Mouse (Mus musculus): ENCODE results near the gene Nckap5l. TPM values are rescaled to one million over a fixed set of nuclear protein-coding genes. Genes with fewer than 3 reads are reported as not detected.

Gene Nckap5l
- polyA plus RNA-seq (2015; fragmentation: Nextera tagmentation; extraction: Ambion mirVana) = 11.7 and 14.9 TPM in 2 replicates

DNA sequence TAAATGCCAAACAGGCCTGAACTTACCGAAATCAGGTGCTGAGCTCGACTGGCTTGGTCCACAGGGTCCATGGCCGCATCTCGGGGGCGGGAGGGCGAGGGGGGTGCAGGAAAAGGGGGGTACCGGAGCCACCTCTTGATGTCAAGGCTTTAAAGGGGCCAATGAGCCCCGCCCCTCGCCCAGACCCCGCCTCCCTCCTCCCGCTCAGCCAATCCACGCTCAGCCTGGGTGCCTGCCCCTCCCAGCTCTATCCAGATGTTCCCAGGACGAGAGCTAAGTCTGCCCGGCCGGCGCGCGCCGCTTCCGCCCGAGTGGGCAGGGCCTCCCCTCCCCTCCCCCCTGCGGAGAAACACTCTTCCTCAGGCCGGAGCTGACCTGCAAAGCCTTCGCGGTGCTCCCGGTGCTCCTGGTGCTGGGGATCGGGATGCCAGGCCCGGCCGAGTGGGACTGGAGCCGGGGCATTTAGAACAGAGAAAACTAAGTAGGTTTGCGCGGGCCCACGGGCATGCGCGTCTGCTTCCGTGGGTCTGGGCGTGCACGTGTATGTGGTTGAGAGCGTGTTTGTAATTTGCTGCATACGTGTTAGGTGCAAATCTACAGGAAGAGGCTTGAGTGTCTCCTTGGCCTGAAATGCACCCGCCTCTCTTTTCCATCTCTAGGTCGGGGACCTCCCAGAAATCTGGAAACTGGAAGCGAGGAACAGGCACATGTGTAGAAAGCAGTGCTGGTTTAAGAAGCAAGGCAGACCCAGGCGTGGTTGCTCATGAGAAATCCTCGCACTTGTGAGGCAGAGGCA is at the start of gene Nckap5l:
Gene Nckap5l, minus strand, starts transcription at position 143 of the 796 bp plus-strand sequence.
- peak within 1 kb of the TSS; percentile 93 for H3K27ac ChIP-seq (replicated peaks)
- H3K9me3 ChIP-seq (replicated peaks) = no peaks in the 10 kb centered on the region
- peak within 1 kb of the TSS; percentile 74 for H3K4me2 ChIP-seq (replicated peaks)
- peak within 1 kb of the TSS; percentile 86 for H3K4me3 ChIP-seq (replicated peaks)
- H3K27me3 ChIP-seq = no peaks in the 10 kb centered on the region
- peaks cover 44% of the 10 kb centered on the region for H3K4me1 ChIP-seq
- ATAC-seq (ENCODE audit: insufficient number of reproducible peaks, low FRiP score, low TSS enrichment, low read depth) = peak; percentile 95
- peak within 1 kb of the TSS; percentile 81 for H3K9ac ChIP-seq
- H3K36me3 ChIP-seq = 0 out of 2 replicates have a peak, but pooled peaks cover 6% of the 10 kb centered on the region
- under 1% methylated on average over 43 of the region's 45 CpGs for WGBS

DNA sequence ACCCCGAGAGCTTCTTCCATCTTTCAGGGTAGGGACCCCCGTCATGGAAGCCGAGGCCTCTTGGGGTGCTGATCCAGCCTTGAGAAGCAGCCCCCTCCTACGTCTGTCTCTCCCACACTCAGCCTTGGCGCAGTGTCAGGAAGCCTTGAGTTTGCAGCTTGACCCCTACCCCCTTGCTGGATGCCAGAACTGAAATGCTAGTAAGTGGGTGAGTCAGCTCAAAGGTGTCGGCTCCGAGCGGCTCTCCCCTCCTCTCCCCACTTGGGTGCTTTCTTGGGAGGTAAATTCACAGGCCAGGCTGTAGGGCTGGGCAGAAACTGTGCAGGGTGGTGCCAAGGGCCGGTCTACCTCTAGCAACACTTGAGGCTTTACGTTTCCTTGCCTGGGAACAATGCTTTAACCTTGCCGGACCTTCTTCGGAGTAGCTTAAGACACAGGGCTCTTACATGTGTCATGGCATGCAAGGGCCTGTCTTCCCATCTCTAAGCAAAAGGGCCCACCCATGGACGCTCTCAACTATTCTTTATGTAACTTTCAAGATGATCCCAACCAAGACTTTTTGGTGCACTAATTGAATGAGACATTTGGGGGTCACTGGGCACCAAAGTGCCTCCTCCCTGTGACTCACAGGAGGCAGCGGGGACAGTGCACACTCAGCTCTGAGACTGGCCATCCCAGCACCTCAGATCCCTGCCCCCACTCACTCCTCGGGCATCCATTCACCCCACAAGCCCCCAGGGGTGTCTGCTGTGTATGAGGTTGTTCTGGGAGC is 48.0 kb upstream of the Nckap5l start:
- H3K27ac ChIP-seq (replicated peaks) = no peak overlapping the region
- H3K9ac ChIP-seq = no peak overlapping the region
- no peak overlapping the region for H3K4me3 ChIP-seq (replicated peaks)
- no peak overlapping the region for H3K4me2 ChIP-seq (replicated peaks)
- ATAC-seq (ENCODE audit: insufficient number of reproducible peaks, low FRiP score, low TSS enrichment, low read depth) = no peak
- H3K9me3 ChIP-seq (replicated peaks) = no peaks in the 10 kb centered on the region
- peaks cover 38% of the 10 kb centered on the region for H3K4me1 ChIP-seq
- no peaks in the 10 kb centered on the region for H3K36me3 ChIP-seq
- WGBS = 66% methylated on average over 15 of the region's 15 CpGs
- no peaks in the 10 kb centered on the region for H3K27me3 ChIP-seq

DNA sequence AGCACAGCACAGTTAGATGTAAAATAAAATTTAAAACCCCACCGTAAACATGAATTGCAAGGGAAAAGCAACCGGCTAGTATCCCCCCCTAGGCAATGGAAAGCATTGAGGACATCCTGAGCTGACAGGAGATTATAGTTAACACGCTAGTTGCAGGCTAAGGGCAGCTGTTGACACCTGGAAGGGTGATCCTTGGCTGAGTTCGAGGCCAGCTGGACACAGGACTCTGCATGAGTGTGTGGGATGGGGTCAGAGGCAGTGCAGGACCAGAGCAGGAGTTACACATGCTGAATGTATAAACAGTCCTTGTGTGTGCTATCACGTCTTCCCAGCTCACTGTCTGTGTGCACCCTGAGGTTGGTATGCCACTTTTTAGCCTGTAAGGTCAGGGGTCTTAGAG is 45.7 kb upstream of the Nckap5l start:
- no peaks in the 10 kb centered on the region for H3K9me3 ChIP-seq (replicated peaks)
- ATAC-seq (ENCODE audit: insufficient number of reproducible peaks, low FRiP score, low TSS enrichment, low read depth) = no peak
- no peak overlapping the region for H3K4me3 ChIP-seq (replicated peaks)
- 60% methylated on average over 5 of the region's 5 CpGs for WGBS
- no peak overlapping the region for H3K27ac ChIP-seq (replicated peaks)
- peaks cover 16% of the 10 kb centered on the region for H3K27me3 ChIP-seq
- no peak overlapping the region for H3K9ac ChIP-seq
- no peak overlapping the region for H3K4me2 ChIP-seq (replicated peaks)
- peaks cover 40% of the 10 kb centered on the region for H3K4me1 ChIP-seq
- H3K36me3 ChIP-seq = no peaks in the 10 kb centered on the region

DNA sequence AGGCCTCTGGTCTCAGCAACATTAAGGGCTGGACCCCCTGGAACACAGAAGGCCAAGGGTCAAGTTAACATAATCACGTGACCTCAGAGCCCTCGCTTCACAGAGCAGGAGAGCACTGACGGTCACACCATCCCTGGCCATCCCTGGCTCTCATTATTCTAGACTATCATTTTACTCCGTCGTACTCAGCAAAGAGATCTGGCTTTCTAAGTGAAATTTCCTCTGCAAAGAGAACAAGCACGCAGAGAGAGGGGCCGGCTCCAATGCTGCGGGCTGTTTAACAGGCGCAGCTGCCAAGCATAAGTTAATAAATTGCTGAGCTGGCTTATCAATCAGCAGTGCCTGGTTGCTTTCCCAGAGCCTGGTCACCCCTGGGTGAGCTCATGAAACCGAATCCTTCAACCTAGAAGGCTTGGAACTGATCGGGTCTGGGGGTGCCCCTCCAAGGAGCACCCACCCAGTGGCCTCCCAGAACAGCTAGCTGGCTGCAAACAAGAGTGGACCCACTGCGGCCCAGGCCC is 44.8 kb upstream of the Nckap5l start:
- Histone ChIP-seq H3K4me1 (peaks cover 49% of the 10 kb centered on the region), H3K9me3 (replicated peaks) (no peaks in the 10 kb centered on the region), H3K27ac (replicated peaks) (peak overlapping the region; percentile 69), H3K9ac (no peak overlapping the region), H3K4me2 (replicated peaks) (no peak overlapping the region), H3K27me3 (peaks cover 20% of the 10 kb centered on the region), H3K4me3 (replicated peaks) (no peak overlapping the region), H3K36me3 (no peaks in the 10 kb centered on the region)
- no peak for ATAC-seq (ENCODE audit: insufficient number of reproducible peaks, low FRiP score, low TSS enrichment, low read depth)
- 32% methylated on average over 12 of the region's 12 CpGs for WGBS

DNA sequence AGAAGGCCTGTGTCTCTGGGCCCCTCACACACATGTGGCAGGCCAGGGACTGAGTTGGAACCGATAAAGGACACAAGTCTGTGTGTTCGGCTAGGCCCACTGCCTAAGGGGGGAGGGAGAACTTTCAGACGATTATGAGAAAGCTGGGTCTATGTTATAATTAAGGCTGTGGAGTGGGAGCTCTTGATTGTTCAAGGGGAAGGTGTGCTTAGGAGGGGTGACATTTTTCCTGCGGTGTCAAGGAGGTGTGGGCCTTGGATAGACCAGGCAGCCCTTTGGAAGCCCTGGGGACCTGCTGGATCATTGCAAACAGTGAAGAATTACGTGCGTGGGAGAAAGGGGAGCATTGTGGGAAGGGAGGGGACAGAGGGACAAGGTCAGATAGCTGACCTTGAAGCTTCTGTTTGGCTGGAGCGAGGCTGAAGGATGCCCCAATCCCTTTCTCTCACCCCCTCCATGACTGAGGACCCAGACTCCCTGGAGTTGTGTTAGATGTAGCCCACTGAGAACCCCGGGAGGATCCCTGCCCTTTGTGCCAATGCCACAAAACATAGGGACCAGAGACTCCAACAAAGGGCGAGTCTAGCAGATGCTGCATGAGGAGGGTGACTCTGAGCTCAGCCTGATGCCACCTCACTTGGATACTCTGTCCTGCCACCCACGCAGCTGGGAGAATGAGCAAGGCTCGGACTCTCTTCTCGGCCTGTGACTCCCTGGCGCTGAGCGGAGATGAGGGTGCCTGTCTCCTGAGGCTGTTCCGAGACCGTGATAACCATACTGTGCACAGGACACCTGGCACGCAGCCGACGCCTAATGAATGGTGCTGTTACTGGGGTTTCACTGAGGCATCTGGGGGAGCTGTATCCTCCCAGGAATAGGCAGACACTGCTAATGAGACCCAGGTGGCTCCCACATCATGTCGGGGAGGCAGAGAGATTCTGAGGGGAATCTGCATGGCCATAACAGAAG is 44.0 kb upstream of the Nckap5l start:
- H3K4me2 ChIP-seq (replicated peaks) = no peak overlapping the region
- ATAC-seq (ENCODE audit: insufficient number of reproducible peaks, low FRiP score, low TSS enrichment, low read depth) = no peak; the same call in 1 of the 2 replicates
- H3K36me3 ChIP-seq = no peaks in the 10 kb centered on the region
- WGBS = 52% methylated on average over 20 of the region's 20 CpGs
- H3K9me3 ChIP-seq (replicated peaks) = no peaks in the 10 kb centered on the region
- peak overlapping the region; percentile 69 for H3K27ac ChIP-seq (replicated peaks)
- no peak overlapping the region for H3K4me3 ChIP-seq (replicated peaks)
- H3K27me3 ChIP-seq = peaks cover 20% of the 10 kb centered on the region
- peaks cover 52% of the 10 kb centered on the region for H3K4me1 ChIP-seq
- no peak overlapping the region for H3K9ac ChIP-seq

DNA sequence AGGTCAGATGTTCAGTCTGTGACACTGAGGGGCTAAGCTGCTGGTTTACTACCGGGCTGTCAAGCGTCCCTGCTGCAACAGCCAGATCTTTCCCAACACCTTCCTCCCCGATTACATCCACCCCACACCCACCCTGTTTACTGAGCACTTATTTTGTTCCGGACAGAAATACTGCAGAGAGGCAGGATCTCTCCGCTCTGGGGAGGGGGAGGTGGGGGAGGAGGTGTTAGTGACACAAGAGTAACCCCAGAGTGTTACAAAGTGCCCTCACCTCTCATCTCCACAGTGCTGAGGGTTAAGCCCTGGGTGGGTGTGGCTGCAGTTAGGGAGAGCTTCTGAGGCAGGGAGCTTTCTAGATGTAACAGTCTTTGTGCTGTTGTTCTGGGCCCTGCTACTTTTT is 42.8 kb upstream of the Nckap5l start:
- Histone ChIP-seq H3K9ac (no peak overlapping the region), H3K27ac (replicated peaks) (no peak overlapping the region), H3K4me3 (replicated peaks) (no peak overlapping the region), H3K4me2 (replicated peaks) (no peak overlapping the region), H3K4me1 (peaks cover 42% of the 10 kb centered on the region), H3K36me3 (no peaks in the 10 kb centered on the region), H3K27me3 (peaks cover 20% of the 10 kb centered on the region), H3K9me3 (replicated peaks) (no peaks in the 10 kb centered on the region)
- ATAC-seq (ENCODE audit: insufficient number of reproducible peaks, low FRiP score, low TSS enrichment, low read depth) = no peak
- 73% methylated on average over 5 of the region's 5 CpGs for WGBS

DNA sequence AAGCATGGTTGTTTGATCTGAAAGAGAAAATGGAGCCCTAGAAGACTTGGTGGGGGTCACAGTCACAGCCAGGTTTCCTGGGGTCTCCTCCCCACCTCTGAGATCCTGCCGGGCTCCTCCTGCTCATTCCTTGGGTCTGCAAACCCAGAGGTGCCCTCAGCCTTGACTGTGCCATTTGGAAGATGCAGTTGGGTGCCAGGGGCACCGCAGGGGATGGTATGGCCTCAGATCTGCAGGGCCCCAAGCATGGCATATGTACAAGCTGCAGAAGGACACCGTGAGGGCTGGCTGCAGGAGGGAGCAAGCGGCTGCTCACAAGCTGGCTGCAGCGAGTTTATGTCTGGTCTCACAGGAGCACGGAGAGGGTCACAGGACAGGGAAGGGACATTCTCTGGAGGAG is 42.2 kb upstream of the Nckap5l start:
- Histone ChIP-seq H3K27ac (replicated peaks) (no peak overlapping the region), H3K27me3 (peaks cover 20% of the 10 kb centered on the region), H3K36me3 (no peaks in the 10 kb centered on the region), H3K9ac (no peak overlapping the region), H3K4me3 (replicated peaks) (no peak overlapping the region), H3K9me3 (replicated peaks) (no peaks in the 10 kb centered on the region), H3K4me1 (peaks cover 40% of the 10 kb centered on the region), H3K4me2 (replicated peaks) (no peak overlapping the region)
- ATAC-seq (ENCODE audit: insufficient number of reproducible peaks, low FRiP score, low TSS enrichment, low read depth) = no peak
- 56% methylated on average over 6 of the region's 6 CpGs for WGBS

DNA sequence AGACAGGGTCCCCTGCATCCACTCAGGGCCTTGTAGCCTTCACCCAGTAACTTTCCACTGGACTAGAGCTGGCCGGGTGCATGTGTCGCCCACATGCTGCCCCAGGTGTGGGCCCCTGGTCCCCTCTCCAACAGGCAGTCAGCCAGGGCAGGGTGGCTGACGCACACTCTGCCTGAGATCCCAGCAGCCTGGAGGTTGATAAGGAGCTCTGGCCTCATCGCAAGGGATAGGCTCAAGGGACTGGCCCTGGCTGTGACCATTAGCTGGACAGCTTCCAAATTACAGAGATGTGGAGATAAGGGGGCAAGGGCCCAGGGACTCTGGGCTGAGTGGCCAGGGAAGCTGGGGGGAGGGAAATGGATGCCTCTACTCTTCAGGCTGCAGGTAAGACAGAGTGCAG is 41.2 kb upstream of the Nckap5l start:
- no peak overlapping the region for H3K9ac ChIP-seq
- ATAC-seq (ENCODE audit: insufficient number of reproducible peaks, low FRiP score, low TSS enrichment, low read depth) = no peak
- peaks cover 35% of the 10 kb centered on the region for H3K4me1 ChIP-seq
- H3K4me2 ChIP-seq (replicated peaks) = no peak overlapping the region
- peaks cover 22% of the 10 kb centered on the region for H3K27me3 ChIP-seq
- no peak overlapping the region for H3K4me3 ChIP-seq (replicated peaks)
- H3K27ac ChIP-seq (replicated peaks) = no peak overlapping the region
- H3K9me3 ChIP-seq (replicated peaks) = no peaks in the 10 kb centered on the region
- H3K36me3 ChIP-seq = no peaks in the 10 kb centered on the region
- 66% methylated on average over 4 of the region's 4 CpGs for WGBS

DNA sequence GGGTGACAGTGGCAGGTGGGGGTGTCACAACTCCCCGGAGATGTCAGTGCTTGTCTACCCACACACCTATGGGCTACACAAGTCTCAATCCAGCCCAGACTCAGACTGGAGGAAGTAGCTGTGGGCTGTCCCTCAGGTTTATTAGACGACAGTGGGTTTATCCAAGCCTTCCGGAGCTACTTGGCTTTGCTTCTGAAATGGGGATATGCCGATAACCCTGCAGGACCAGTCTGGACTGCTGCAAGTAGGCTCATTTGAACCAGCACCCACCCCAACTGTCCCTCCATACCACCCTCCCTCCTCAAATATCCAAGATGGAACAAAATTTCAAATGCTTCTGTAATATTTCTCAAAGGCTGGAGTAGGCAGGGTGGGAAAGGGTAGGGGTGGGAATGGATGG is 40.8 kb upstream of the Nckap5l start:
- ATAC-seq (ENCODE audit: insufficient number of reproducible peaks, low FRiP score, low TSS enrichment, low read depth) = no peak

DNA sequence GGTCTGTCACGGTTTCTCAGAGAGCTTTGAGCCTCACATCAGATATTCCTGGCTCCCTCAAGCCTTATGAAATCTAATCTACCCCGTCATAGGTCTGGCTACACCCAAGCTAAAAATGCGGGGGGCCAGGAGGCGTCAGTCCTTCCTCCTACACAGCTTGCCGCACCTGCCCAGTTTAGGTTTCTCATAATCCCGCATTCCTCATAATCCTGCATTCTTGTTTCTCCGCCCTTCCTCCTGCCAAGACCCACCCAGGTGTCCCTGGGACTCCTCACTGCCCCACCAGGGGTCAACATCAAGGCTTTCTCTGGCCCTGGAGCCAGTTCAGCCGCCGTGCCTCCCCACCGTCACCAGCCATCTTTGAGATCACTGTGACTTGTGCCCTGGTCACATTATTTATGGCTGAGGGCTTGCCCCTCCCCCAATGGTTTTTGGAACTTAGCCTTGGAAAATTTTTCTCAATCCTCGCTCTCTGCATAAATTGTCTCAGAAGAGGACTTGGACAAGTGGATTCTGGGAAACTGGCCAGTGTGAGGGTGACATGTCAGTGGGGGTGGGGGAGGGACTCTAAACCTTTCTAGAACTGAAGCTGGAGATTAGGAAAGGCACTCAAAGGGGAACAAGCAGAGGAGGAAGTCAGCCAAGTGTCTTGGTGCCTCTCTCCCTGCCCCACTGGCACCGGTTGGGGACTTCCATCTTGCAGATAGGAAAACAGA is 40.1 kb upstream of the Nckap5l start:
- no peak overlapping the region for H3K4me3 ChIP-seq (replicated peaks)
- no peaks in the 10 kb centered on the region for H3K9me3 ChIP-seq (replicated peaks)
- H3K9ac ChIP-seq = no peak overlapping the region
- peaks cover 32% of the 10 kb centered on the region for H3K4me1 ChIP-seq
- 0 out of 2 replicates have a peak overlapping the region, but pooled peaks have one; percentile 11 for H3K27ac ChIP-seq (replicated peaks)
- 44% methylated on average over 12 of the region's 12 CpGs for WGBS
- H3K4me2 ChIP-seq (replicated peaks) = no peak overlapping the region
- ATAC-seq (ENCODE audit: insufficient number of reproducible peaks, low FRiP score, low TSS enrichment, low read depth) = no peak
- H3K36me3 ChIP-seq = no peaks in the 10 kb centered on the region
- peaks cover 25% of the 10 kb centered on the region for H3K27me3 ChIP-seq

More for the DNA sequence above, 40.8 kb upstream of the Nckap5l start:
- 75% methylated on average over 4 of the region's 4 CpGs for WGBS
- no peak overlapping the region for H3K4me3 ChIP-seq (replicated peaks)
- H3K27me3 ChIP-seq = peaks cover 25% of the 10 kb centered on the region
- H3K27ac ChIP-seq (replicated peaks) = no peak overlapping the region
- H3K9ac ChIP-seq = no peak overlapping the region
- no peaks in the 10 kb centered on the region for H3K9me3 ChIP-seq (replicated peaks)
- no peaks in the 10 kb centered on the region for H3K36me3 ChIP-seq
- no peak overlapping the region for H3K4me2 ChIP-seq (replicated peaks)
- peaks cover 35% of the 10 kb centered on the region for H3K4me1 ChIP-seq
